13 mouse cellular contexts compared by ENCODE assay signal in the genomic region with DNA sequence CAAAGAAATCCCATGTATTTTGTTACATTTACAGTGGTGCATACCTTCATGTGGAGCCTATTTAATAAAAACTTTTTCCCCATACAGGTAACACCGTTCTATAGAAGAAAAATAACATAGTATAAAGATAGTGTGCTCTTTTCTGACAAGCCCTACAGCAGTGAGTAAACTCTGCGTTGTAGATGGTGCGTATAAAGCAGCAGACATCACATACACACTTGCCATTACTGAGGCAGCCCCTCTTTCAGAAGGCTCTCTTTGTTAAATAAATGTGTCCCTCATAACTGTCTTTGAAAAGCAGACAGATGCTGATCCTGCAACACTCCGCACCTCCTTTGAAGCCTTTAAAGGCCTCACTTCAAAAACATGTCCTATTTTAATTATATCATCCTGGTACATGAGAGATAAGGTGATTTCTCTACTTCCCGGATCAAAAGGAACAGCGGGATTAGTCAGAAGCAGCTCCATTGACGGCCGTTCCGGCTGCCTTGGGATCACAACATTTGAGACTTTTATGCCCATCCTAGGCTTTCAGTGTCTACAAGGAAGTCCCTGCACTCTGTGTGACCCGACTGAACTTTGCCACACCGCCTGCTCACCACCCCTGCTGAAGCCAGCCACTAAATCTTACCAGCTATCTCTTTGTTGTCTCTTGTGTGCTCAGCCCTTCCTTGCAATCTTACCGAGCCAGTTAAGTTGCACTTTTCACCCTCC.
DNase-seq lines count a peak whose midpoint lies in the region; ATAC-seq lines count a peak whose summit lies in the region.
"Had no signal": no experiment of that assay in that cellular context is flagged by ENCODE, and none has a peak within 500 bp of the region (broad histone marks: within the 10 kb centered on the region; RNA-seq: fewer than 3 reads in every experiment).

No protein-coding gene starts in this region.

- H3K27ac ChIP-seq in forebrain, embryonic 14.5 days (ENCODE audit: low read depth, low read length): no peak overlapping the region
- no peak overlapping the region for H3K27ac ChIP-seq in forebrain, embryonic 12.5 days
- no peak overlapping the region for H3K27ac ChIP-seq in midbrain, embryonic 14.5 days (replicated peaks; ENCODE audit: low read depth, low read length)
- no peak overlapping the region for H3K27ac ChIP-seq in midbrain, embryonic 10.5 days (replicated peaks)
- H3K27ac ChIP-seq in stomach, embryonic 14.5 days (ENCODE audit: low read length): no peak overlapping the region; the same call in 1 of the 2 replicates

- H3K4me3 ChIP-seq in forebrain, embryonic 14.5 days (ENCODE audit: low read depth, low read length): no peak overlapping the region
- no peak overlapping the region for H3K4me3 ChIP-seq in forebrain, embryonic 12.5 days (replicated peaks)
- no peak overlapping the region for H3K4me3 ChIP-seq in midbrain, embryonic 14.5 days (replicated peaks; ENCODE audit: low read depth, low read length)
- no peak overlapping the region for H3K4me3 ChIP-seq in midbrain, embryonic 10.5 days
- no peak overlapping the region for H3K4me3 ChIP-seq in stomach, embryonic 14.5 days (ENCODE audit: low read depth, low read length)

- no peaks in the 10 kb centered on the region for H3K9me3 ChIP-seq in forebrain, embryonic 14.5 days (replicated peaks; ENCODE audit: control insufficient read depth, low read length)
- no peaks in the 10 kb centered on the region for H3K9me3 ChIP-seq in forebrain, embryonic 12.5 days
- H3K9me3 ChIP-seq in midbrain, embryonic 14.5 days (ENCODE audit: control insufficient read depth, low read length): no peaks in the 10 kb centered on the region
- no peaks in the 10 kb centered on the region for H3K9me3 ChIP-seq in midbrain, embryonic 10.5 days (replicated peaks)
- H3K9me3 ChIP-seq in stomach, embryonic 14.5 days (ENCODE audit: control insufficient read depth, low read depth, low read length): no peaks in the 10 kb centered on the region

- H3K9ac ChIP-seq in forebrain, embryonic 14.5 days (ENCODE audit: low read length): no peak overlapping the region
- no peak overlapping the region for H3K9ac ChIP-seq in forebrain, embryonic 12.5 days
- no peak overlapping the region for H3K9ac ChIP-seq in midbrain, embryonic 14.5 days (replicated peaks; ENCODE audit: low read length)
- no peak overlapping the region for H3K9ac ChIP-seq in stomach, embryonic 14.5 days (replicated peaks; ENCODE audit: low read depth, low read length)

- ATAC-seq in forebrain, embryonic 14.5 days: no peak
- no peak for ATAC-seq in forebrain, embryonic 12.5 days (ENCODE audit: low FRiP score)
- ATAC-seq in midbrain, embryonic 14.5 days (ENCODE audit: low FRiP score, low TSS enrichment): peak; percentile 14; the same call in 1 of the 2 replicates
- 0 out of 2 replicates have a peak, but pooled peaks have one; percentile 65 for ATAC-seq in stomach, embryonic 14.5 days (ENCODE audit: insufficient number of reproducible peaks, insufficient read depth, low FRiP score, low read depth)
- ATAC-seq: inflammation-experienced regulatory T-cells, adult 6 months had no signal

- no peak overlapping the region for H3K4me2 ChIP-seq in forebrain, embryonic 14.5 days (ENCODE audit: low read length)
- H3K4me2 ChIP-seq in forebrain, embryonic 12.5 days: no peak overlapping the region
- no peak overlapping the region for H3K4me2 ChIP-seq in midbrain, embryonic 14.5 days (ENCODE audit: low read length)
- H3K4me2 ChIP-seq in stomach, embryonic 14.5 days (replicated peaks; ENCODE audit: low read depth, low read length): no peak overlapping the region
- H3K4me2 ChIP-seq: liver, embryonic 11.5 days had no signal

- H3K4me1 ChIP-seq in forebrain, embryonic 14.5 days (ENCODE audit: control insufficient read depth, insufficient read depth, low read length): no peaks in the 10 kb centered on the region
- peaks cover 9% of the 10 kb centered on the region; the same call in 1 of the 2 replicates for H3K4me1 ChIP-seq in forebrain, embryonic 12.5 days
- no peaks in the 10 kb centered on the region; the same call in 1 of the 2 replicates for H3K4me1 ChIP-seq in midbrain, embryonic 14.5 days (ENCODE audit: control insufficient read depth, insufficient read depth, low read length)
- H3K4me1 ChIP-seq in midbrain, embryonic 10.5 days: peaks cover 15% of the 10 kb centered on the region
- H3K4me1 ChIP-seq in stomach, embryonic 14.5 days (ENCODE audit: control insufficient read depth, insufficient read depth, low read length): no peaks in the 10 kb centered on the region

- peak; percentile 5 for DNase-seq in forebrain, embryonic 14.5 days (ENCODE audit: low spot score)
- DNase-seq in midbrain, embryonic 14.5 days: peak; percentile 54
- DNase-seq in midbrain, embryonic 10.5 days (ENCODE audit: low spot score): no peak
- DNase-seq in embryo, embryonic 11 days: peak; percentile 54
- no peak for DNase-seq in left cerebral cortex, adult 18-20 months (ENCODE audit: low spot score in 2 of 2)
- no peak for DNase-seq in spleen, adult 12 weeks (ENCODE audit: low spot score)
- DNase-seq: cerebellum, postnatal 36 days; lung, postnatal 14 days; right cerebral cortex, postnatal 14 days had no signal

- H3K36me3 ChIP-seq in forebrain, embryonic 14.5 days (ENCODE audit: control insufficient read depth, insufficient read depth, low read length): no peaks in the 10 kb centered on the region
- H3K36me3 ChIP-seq in forebrain, embryonic 12.5 days (replicated peaks): no peaks in the 10 kb centered on the region
- H3K36me3 ChIP-seq in midbrain, embryonic 14.5 days (ENCODE audit: control insufficient read depth, insufficient read depth, low read length): no peaks in the 10 kb centered on the region
- no peaks in the 10 kb centered on the region for H3K36me3 ChIP-seq in midbrain, embryonic 10.5 days
- H3K36me3 ChIP-seq in stomach, embryonic 14.5 days (ENCODE audit: control insufficient read depth, insufficient read depth, low read length): no peaks in the 10 kb centered on the region

- 53% methylated on average over 12 of the region's 12 CpGs for WGBS in forebrain, embryonic 14.5 days
- 44% methylated on average over 12 of the region's 12 CpGs for WGBS in forebrain, embryonic 12.5 days
- WGBS in midbrain, embryonic 14.5 days: 27% methylated on average over 12 of the region's 12 CpGs
- WGBS in midbrain, embryonic 10.5 days: 40% methylated on average over 12 of the region's 12 CpGs
- WGBS in stomach, embryonic 14.5 days: 30% methylated on average over 12 of the region's 12 CpGs

- no peaks in the 10 kb centered on the region for H3K27me3 ChIP-seq in forebrain, embryonic 14.5 days (replicated peaks; ENCODE audit: control insufficient read depth, insufficient read depth, low read length)
- no peaks in the 10 kb centered on the region for H3K27me3 ChIP-seq in forebrain, embryonic 12.5 days
- no peaks in the 10 kb centered on the region for H3K27me3 ChIP-seq in midbrain, embryonic 14.5 days (ENCODE audit: control insufficient read depth, insufficient read depth, low read length)
- H3K27me3 ChIP-seq in midbrain, embryonic 10.5 days (ENCODE audit: low read depth, poor library complexity, severe bottlenecking): no peaks in the 10 kb centered on the region
- no peaks in the 10 kb centered on the region for H3K27me3 ChIP-seq in stomach, embryonic 14.5 days (ENCODE audit: control insufficient read depth, insufficient read depth, low read length)

Comparison
In these comparisons a context has a peak if more than half of its experiments do, and no peak if none do; other contexts are left out.
1. DNase-seq: peak in forebrain, embryonic 14.5 days (single experiment), midbrain, embryonic 14.5 days (single experiment) and embryo, embryonic 11 days (single experiment); none in midbrain, embryonic 10.5 days (single experiment), left cerebral cortex, adult 18-20 months (0 of 2) and spleen, adult 12 weeks (single experiment).
2. ATAC-seq: peak in midbrain, embryonic 14.5 days (single experiment) and stomach, embryonic 14.5 days (single experiment); none in forebrain, embryonic 14.5 days (single experiment) and forebrain, embryonic 12.5 days (single experiment).